Mouse (Mus musculus): ENCODE measurements at regions not wholly inside any gene's neighbourhood (a gene's known extent, or its start where the extent isn't known, plus 50 kb on each side); places are given as distances from the start of the nearest gene placed in this dataset.

- DNase-seq (ENCODE audit: low spot score in 2 of 2), result peak; percentile 10 to 69
Observed at GRCm38 (mm10) chr2:57906939-57907338, 90.7 kb upstream of the Galnt5 start.

GRCm38 (mm10) chr2:57909706-57910105 is 88.0 kb upstream of the Galnt5 start:
- no peak for DNase-seq (ENCODE audit: low spot score in 2 of 2)

GRCm38 (mm10) chr2:57916375-57917023 is 81.2 kb upstream of the Galnt5 start:
- no peak for DNase-seq (ENCODE audit: low spot score in 2 of 2)

- no peak for DNase-seq (ENCODE audit: low spot score in 2 of 2)
Observed at GRCm38 (mm10) chr2:57917721-57918120, 80.0 kb upstream of the Galnt5 start.

- DNase-seq (ENCODE audit: low spot score in 2 of 2), result peak in 1 of 2 experiments; percentile 28
Observed at GRCm38 (mm10) chr2:57919102-57919731, 78.5 kb upstream of the Galnt5 start.

GRCm38 (mm10) chr2:57934062-57934822 is 63.4 kb upstream of the Galnt5 start:
- DNase-seq (ENCODE audit: low spot score in 2 of 2), result no peak
